Mouse (Mus musculus): ENCODE measurements around the gene Gm45785.

GRCm38 (mm10) chr7:140880865-140881515, 24.9 kb upstream of the Gm45785 start:
- TF ChIP-seq CTCF (IDR thresholded peaks at IDR 0.05; ENCODE audit: extremely low read depth, insufficient read depth, low read length) (no peak), POLR2A (IDR thresholded peaks at IDR 0.05; ENCODE audit: extremely low read depth, insufficient read depth, low read length) (no peak)

All from cortical plate, adult 2 months (tissue).